Mouse (Mus musculus) cortical plate, adult 2 months (tissue): Measurements from ENCODE around the gene Gli3.

Experiments used
- CTCF ChIP-seq: fragments of 200-500 bp; IDR thresholded peaks from 2 replicates; pipeline ENCODE4 v1.5.1; 2011; ENCODE audit warnings: mild to moderate bottlenecking, control low read depth, low read length; ENCODE audit not compliant: insufficient read depth; ENCODE audit errors: extremely low read depth
- POLR2A ChIP-seq: fragments of 200-500 bp; IDR thresholded peaks from 2 replicates; pipeline ENCODE4 v1.6.1; 2011; ENCODE audit warnings: mild to moderate bottlenecking, low read length, control low read depth; ENCODE audit not compliant: insufficient read depth; ENCODE audit errors: extremely low read depth

DNA sequence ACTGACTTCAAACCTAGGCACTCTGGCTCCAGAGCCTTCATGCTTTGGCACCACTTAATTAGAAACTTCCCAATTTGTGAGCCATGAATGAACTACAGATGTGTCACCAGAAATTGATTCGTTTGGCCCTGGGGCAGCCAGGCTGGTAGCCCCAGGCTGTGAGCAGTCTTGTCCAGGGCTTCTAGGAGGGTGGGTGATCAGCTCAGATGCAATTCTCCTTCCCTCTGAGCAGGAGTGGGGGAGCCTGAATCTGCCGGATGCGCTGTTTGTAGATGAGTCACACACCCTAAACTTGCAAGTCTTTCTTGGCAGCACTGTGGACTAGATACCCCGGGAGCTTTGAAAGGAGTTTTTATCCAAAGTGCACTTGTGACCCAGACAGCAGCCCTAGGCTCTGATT is 18.7 kb upstream of the Gli3 start:
- TF ChIP-seq CTCF (no peak), POLR2A (no peak)
